Mouse (Mus musculus): ENCODE measurements around the gene Hsf2bp.

Gene Hsf2bp

DNA sequence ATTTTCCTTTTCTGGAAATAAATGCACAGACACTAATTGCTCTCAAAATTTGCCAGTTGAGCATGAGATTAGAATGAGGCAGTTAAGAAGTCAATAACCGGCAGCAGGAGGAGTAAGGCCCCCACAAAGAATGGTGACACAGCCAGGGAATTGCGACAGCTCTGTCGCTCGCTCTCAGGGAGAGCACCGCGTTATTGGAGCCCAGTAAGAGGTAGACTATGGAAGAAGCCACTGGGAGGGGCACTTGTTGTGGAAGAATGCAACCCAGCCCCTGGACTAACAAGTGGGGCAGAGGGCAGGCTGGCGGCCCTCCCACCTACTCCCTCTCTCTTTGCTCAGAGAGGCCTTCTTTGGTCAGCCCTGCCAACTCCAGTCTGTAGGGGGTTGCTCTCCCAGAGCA is 4.5 kb downstream of the Hsf2bp start:
- peak; percentile 47 for DNase-seq (ENCODE audit: low read depth)

DNA sequence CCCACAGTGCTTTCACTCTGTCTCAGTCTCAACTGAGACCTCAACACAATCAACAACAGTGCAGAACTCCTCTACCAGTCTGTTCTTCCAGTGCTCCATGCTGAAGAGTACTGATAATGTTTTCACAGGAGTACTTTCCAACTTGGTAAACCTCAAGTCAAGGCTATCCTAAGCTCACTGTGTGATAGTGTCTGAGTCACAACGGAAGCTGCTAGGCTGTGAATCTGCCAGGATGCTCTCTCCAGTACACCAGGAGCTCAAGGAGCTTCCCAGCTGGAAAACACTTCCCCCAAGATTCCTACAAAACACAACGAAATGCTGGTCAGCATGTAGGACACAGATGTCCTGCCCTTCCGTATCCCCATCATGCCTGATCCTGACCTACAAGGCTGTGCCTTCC is 7.8 kb downstream of the Hsf2bp start:
- DNase-seq (ENCODE audit: low read depth): no peak

DNA sequence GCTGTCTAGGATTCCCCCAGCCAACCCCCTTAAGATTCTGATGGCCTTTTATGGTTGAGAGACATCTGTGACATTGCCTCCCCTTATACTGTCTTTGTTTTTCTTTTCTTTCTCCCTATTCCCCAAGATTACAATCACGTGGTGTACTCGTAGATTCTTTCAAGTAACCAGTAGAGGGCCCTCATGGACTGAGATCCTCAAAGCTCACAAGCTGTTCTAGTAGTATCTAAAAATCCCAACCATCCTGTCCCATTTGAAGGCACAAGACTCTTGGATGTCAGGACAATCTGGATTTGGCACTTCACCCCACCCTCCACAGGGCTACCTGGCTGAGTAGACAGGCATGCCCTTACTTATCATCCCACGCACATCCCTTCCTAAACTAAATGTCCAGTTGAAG is 8.5 kb downstream of the Hsf2bp start:
- DNase-seq (ENCODE audit: low read depth): peak; percentile 84

- DNase-seq (ENCODE audit: low read depth): peak; percentile 69
Observed at GRCm38 (mm10) chr17:32025386-32025785, 10.8 kb downstream of the Hsf2bp start.

- DNase-seq (ENCODE audit: low read depth): no peak
Observed at GRCm38 (mm10) chr17:32024671-32025073, 11.5 kb downstream of the Hsf2bp start.

- peak; percentile 74 for DNase-seq (ENCODE audit: low read depth)
Observed at GRCm38 (mm10) chr17:32023088-32023487, 13.1 kb downstream of the Hsf2bp start.

DNA sequence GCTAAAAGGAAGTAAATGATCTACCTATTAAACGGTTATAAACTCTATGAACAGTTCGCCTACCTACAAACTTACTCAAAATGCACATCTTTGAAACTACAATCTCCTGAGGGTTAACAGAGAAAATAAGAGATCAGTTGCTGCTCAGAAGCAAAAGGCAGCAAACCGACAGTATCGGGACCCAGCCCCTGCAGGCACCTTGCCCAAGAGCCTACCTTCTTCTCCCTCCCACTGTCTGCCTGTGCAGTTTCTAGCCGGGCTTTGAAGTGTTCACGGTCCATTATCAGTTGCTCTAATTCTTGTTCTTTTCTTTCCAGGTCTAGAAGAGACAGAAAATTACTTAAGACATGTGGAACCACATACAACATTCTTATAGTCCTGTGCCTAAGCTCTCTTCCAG is 13.6 kb downstream of the Hsf2bp start:
- DNase-seq (ENCODE audit: low read depth): no peak

DNA sequence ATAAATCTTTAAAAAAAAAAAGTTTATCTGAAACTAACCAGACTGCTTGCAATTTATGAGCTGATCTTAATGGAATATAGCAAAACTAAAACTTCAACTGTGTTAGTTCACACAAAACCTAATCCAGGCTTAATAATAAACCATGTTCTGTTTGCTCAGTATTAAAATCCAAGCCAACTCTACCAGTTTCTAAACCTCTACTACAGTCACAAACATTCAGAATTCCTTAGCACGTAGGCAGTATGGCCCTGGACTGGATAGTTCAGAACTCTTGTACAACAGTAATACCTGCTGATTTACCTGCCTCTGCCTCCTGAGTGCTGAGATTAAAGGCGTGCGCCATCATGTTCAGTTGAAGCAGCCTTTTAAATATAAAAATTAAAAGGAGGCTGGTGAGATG is 14.2 kb downstream of the Hsf2bp start:
- DNase-seq (ENCODE audit: low read depth): no peak

GRCm38 (mm10) chr17:32018127-32018894 is 17.8 kb downstream of the Hsf2bp start:
- DNase-seq (ENCODE audit: low read depth): no peak

DNA sequence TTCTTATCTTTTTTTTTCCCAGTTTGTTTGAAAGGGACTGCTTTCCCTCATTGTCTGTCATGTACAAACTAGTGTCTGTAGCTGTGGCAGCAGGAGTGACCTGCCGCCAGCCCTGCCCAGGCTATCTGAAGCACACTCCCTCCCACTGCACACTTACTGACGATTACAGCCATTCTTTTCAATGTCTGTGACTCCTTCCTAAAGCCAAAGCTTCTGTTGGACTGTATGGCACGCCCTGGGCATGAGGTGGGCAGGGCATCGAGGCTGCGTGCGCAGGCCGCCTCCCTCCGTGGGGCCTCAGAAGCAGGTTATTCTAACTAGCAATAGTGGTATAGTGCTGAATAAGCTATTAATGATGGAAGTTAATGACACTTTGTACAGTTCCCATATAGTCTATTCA is 19.7 kb downstream of the Hsf2bp start:
- DNase-seq (ENCODE audit: low read depth): no peak

- no peak for DNase-seq (ENCODE audit: low read depth)
Observed at GRCm38 (mm10) chr17:32013659-32014058, 22.5 kb downstream of the Hsf2bp start.

DNA sequence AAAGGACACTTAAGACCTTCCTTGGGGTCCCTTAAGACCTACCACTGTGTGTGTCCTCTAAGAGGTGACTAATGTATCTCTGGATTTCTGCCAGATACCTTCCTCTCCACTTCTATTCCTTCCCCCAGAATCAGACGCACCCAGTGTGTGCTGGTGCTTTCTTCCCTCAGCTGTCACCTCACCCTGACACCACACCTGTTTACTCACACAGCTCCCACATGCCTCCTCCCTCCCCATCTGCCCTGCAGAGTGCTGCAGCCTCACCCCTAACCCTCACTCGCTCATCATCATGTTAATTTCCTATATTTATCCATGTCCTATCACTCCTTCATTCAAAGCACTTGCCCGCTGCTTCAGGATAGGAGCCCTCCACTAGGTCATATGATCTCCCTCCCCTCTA is 23.9 kb downstream of the Hsf2bp start:
- DNase-seq (ENCODE audit: low read depth): no peak

GRCm38 (mm10) chr17:32011694-32012093 is 24.5 kb downstream of the Hsf2bp start:
- DNase-seq (ENCODE audit: low read depth): no peak

- DNase-seq (ENCODE audit: low read depth): no peak
Observed at GRCm38 (mm10) chr17:32006800-32007199, 29.3 kb downstream of the Hsf2bp start.

- no peak for DNase-seq (ENCODE audit: low read depth)
Observed at GRCm38 (mm10) chr17:32003251-32003650, 32.9 kb downstream of the Hsf2bp start.

GRCm38 (mm10) chr17:31998351-31998750 is 37.8 kb downstream of the Hsf2bp start:
- no peak for DNase-seq (ENCODE audit: low read depth)

- DNase-seq (ENCODE audit: low read depth): no peak
Observed at GRCm38 (mm10) chr17:31996331-31996730, 39.8 kb downstream of the Hsf2bp start.

DNA sequence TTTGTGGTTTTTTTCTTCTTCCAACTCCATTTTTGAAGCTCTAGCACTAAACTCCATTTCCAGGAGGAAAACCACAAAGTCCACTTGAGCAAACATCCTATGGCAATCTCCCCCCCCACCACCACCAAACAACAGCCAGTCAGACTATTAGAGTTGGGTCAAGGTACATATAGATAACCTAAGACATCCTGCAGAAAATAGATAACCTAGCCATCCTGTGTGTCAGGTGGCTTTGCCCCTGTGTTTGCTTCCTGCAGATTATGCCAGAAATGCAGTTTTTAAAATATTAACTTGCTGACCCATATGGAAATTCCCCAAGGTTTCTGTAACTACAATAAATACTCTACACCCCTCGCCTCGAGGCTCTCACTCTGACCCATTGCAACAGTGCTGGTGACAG is 40.4 kb downstream of the Hsf2bp start:
- peak; percentile 30 for DNase-seq (ENCODE audit: low read depth)

DNA sequence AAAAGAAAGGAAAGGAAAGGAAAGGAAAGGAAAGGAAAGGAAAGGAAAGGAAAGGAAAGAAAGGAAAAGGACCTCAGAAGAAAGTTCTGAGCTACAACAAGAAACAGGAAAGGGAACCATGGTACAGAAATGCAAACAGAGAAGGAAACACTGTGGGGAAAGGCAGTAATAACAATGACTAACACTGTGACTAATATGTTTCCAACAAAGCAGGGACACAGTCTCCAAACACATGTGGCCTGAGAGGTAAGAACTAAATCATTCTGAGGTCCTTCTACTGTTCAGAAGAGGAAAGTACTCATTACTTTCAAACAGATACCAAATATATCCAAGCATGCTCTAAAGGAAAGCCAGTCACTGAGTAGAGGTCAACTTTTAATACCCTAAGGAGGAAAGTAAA is 42.0 kb downstream of the Hsf2bp start:
- peak; percentile 58 for DNase-seq (ENCODE audit: low read depth)

GRCm38 (mm10) chr17:31993354-31993753 is 42.8 kb downstream of the Hsf2bp start:
- DNase-seq (ENCODE audit: low read depth): no peak

- DNase-seq (ENCODE audit: low read depth): no peak
Observed at GRCm38 (mm10) chr17:31992004-31992403, 44.1 kb downstream of the Hsf2bp start.

GRCm38 (mm10) chr17:31989035-31989434 is 47.1 kb downstream of the Hsf2bp start:
- no peak for DNase-seq (ENCODE audit: low read depth)

- no peak for DNase-seq (ENCODE audit: low read depth)
Observed at GRCm38 (mm10) chr17:31986915-31987314, 49.2 kb downstream of the Hsf2bp start.

DNA sequence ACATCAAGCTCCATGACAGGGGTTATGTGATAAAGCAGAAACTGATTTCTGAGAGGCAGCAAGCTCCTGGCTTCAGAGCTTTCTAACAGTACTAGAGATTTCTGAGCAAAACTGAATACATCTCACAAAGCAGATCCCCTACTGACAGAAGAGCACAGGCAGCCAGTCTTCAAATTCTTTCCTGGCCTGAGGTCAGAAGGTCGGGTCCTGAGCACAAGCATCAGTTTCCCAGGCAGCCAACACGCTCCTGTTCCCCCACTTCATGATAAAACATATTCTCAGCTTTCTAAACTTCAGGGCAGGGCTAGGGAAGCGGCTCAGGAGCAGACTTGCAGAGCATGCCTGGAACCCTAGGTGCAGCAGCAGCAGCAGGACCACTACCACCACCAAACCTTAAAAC is 52.7 kb downstream of the Hsf2bp start:
- DNase-seq (ENCODE audit: low read depth): no peak
